Mouse (Mus musculus): ENCODE data around the gene Cdca7l. TPM values are rescaled to one million over a fixed set of nuclear protein-coding genes. Genes with fewer than 3 reads are reported as not detected.

The Cdca7l gene
- total RNA-seq, 2 experiments from 2014 or later: 52.3 to 143 TPM

DNA sequence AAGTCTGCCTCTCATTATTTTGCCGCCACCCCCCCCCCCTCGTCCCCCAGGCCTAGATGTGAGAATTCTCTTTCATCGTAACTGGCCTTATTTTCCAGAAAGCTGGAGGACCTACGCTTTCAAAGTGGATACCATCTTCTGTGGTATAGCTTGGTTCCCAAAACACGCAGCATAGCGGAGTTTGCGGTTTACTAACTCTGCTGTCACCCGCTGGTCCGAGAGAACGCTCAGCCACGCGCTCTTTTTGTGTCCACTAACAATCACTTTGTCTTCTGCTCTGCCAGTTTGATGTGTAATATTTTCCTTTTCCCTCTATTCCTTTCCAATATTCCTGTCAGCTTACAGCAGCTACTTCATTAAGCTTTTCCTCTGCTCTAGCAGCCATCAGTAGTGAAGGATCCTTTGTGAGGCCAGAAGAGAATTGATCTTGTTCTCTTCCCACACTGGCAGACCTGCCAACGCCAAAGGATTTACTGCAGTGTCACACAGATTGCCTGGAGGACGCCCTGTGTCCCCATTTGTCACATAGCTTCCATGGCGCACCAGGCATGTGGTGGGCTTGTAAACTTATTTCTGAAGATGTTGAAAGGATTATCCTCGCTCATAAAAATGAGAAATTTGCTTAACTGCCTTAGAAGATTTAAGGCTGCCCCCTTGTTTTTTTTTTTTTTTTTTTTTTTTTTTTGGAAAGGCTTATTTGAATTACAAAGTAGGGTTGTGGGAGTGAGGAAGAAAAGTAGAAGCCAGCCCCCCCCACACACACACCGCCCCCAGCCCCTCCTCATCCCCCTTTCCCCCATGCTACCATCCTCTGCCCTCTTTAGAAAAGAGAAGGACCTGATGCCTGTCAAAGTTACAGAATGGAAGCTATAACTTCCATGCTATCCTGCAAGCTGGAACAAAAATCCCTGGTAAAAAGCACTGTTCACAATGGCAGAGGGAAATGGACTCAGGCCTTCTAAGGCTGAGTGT lies 4.6 kb downstream of the Cdca7l start:
- no peak for ATAC-seq (replicated peaks; ENCODE audit: low FRiP score, low TSS enrichment, poor library complexity, severe bottlenecking)

DNA sequence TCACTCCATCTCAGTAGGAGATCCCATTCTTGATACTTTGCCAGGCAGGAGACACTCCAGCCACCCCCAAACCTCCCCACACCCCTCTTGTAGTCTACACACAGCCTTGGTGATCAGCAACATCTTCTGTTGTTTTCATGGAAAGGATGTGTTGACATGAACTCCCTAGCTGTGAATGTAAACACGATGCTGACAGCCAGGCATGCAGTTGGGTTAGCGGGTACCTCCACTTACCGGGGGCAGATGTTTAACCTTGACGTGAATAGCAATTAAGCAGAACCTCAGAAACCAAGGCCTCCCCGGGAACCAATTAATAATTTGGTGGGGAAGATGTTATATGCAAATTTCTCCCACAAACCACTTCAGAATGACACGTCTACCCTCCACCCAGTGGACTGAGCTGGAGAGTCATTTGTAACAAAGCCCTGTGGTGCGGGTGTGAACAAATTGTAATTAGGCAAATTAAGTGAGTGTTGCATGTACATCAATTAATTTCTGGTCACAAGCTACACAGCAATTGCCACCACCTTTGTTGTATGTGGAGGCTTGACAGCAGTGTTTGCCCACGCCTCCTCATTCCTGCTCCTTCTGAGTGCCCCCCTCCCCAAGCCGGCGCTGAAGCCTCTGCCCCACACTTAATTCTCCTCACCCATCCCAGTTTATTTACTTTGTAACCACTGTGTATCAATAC lies 5.4 kb downstream of the Cdca7l start:
- no peak for ATAC-seq (replicated peaks; ENCODE audit: low FRiP score, low TSS enrichment, poor library complexity, severe bottlenecking)

- no peak for ATAC-seq (replicated peaks; ENCODE audit: low FRiP score, low TSS enrichment, poor library complexity, severe bottlenecking)
These were observed 6.0 kb downstream of the Cdca7l start for GRCm38 (mm10) chr12:117810074-117810473.

- ATAC-seq (replicated peaks; ENCODE audit: low FRiP score, low TSS enrichment, poor library complexity, severe bottlenecking): peak; percentile 70; the same call in 1 of the 2 replicates
These were observed 16.2 kb downstream of the Cdca7l start for GRCm38 (mm10) chr12:117820138-117820858.

DNA sequence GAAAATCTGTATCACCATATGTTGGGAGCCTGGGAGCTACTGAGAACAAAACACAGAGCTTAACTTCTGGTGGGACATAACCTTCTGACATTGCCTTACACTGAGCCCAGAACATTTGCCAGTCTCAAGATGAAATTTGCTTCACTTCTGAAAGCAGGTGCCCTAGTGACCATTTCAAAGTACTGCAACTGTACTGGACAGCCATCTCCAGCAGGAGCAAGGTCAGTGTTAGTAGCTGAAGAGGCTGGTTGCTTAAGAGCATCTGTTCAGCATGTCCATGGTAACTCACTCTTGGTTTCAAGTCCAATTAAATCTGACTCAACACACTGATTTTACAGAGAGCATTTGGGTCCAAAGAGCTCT lies 16.8 kb downstream of the Cdca7l start:
- ATAC-seq (replicated peaks; ENCODE audit: low FRiP score, low TSS enrichment, poor library complexity, severe bottlenecking): peak; percentile 93

- no peak for ATAC-seq (replicated peaks; ENCODE audit: low FRiP score, low TSS enrichment, poor library complexity, severe bottlenecking)
These were observed 17.3 kb downstream of the Cdca7l start for GRCm38 (mm10) chr12:117821394-117821793.

DNA sequence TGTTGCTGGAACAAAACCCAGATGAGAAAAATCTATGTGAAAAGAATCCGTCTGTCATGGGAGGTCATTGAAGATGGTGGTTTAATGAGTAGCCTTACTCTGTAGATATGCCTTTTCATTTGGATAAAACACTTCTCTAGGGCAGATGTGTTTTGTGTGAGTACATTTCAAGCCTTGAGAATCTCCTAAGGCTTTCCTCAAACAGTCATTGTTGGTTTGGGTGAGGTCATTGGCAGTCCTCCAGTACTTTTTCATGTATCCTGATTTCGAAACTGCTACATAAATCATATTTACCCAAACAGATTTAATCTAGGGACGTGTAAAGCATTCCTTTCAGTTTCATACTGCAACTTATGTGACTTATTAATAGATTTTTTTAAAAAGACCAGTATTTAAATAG lies 24.3 kb downstream of the Cdca7l start:
- ATAC-seq (replicated peaks; ENCODE audit: low FRiP score, low TSS enrichment, poor library complexity, severe bottlenecking): no peak

- no peak for ATAC-seq (replicated peaks; ENCODE audit: low FRiP score, low TSS enrichment, poor library complexity, severe bottlenecking)
These were observed 27.4 kb downstream of the Cdca7l start for GRCm38 (mm10) chr12:117831351-117831961.

- ATAC-seq (replicated peaks; ENCODE audit: low FRiP score, low TSS enrichment, poor library complexity, severe bottlenecking): no peak
These were observed 28.1 kb downstream of the Cdca7l start for GRCm38 (mm10) chr12:117832190-117832589.

GRCm38 (mm10) chr12:117834652-117835051 lies 30.6 kb downstream of the Cdca7l start:
- 0 out of 2 replicates have a peak, but pooled peaks have one; percentile 64 for ATAC-seq (replicated peaks; ENCODE audit: low FRiP score, low TSS enrichment, poor library complexity, severe bottlenecking)

DNA sequence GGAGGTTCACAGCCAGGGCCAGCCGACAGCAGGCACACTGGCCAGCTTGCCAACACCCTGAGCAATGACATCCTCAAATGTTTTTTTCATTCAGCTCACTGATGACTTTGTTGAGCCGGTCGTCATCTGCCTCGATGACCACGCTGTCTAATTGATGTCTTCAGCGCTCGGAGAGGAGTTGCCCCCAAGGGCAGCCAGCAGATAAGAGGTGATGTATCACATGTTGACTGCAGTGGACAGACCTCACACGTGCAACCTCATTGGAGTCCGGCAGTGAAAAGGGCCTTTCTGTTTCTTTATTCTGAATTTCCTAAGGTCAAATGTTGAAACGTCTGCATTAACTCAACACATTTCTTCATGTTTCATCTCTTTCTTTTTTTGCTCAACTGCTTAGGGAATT lies 31.3 kb downstream of the Cdca7l start:
- ATAC-seq (replicated peaks; ENCODE audit: low FRiP score, low TSS enrichment, poor library complexity, severe bottlenecking): no peak

- ATAC-seq (replicated peaks; ENCODE audit: low FRiP score, low TSS enrichment, poor library complexity, severe bottlenecking): no peak
These were observed 33.3 kb downstream of the Cdca7l start for GRCm38 (mm10) chr12:117837376-117837775.

DNA sequence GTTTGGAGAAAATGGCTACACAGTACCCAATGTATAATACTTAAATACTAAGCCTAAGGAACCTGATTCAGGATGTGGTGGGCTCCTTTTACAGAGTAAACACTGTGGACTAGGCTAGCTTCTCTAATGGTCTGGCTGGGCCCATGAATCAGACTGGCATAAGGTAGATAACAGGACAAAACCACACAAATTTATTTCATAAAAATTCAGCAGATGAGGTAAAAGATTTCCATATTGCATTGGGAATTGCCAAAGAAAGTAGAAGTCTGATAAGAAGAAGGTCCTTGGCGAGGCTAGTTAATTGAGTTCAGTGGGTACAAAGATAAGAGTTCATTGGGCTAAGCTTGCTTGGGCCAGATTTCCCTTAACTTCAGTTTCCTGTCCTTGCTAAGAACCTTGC lies 36.6 kb downstream of the Cdca7l start:
- ATAC-seq (replicated peaks; ENCODE audit: low FRiP score, low TSS enrichment, poor library complexity, severe bottlenecking): no peak

GRCm38 (mm10) chr12:117842676-117843075 lies 38.6 kb downstream of the Cdca7l start:
- no peak for ATAC-seq (replicated peaks; ENCODE audit: low FRiP score, low TSS enrichment, poor library complexity, severe bottlenecking)

- ATAC-seq (replicated peaks; ENCODE audit: low FRiP score, low TSS enrichment, poor library complexity, severe bottlenecking): peak; percentile 85
These were observed 39.4 kb downstream of the Cdca7l start for GRCm38 (mm10) chr12:117843302-117844074.

GRCm38 (mm10) chr12:117844075-117844408 lies 40.0 kb downstream of the Cdca7l start:
- no peak for ATAC-seq (replicated peaks; ENCODE audit: low FRiP score, low TSS enrichment, poor library complexity, severe bottlenecking)

DNA sequence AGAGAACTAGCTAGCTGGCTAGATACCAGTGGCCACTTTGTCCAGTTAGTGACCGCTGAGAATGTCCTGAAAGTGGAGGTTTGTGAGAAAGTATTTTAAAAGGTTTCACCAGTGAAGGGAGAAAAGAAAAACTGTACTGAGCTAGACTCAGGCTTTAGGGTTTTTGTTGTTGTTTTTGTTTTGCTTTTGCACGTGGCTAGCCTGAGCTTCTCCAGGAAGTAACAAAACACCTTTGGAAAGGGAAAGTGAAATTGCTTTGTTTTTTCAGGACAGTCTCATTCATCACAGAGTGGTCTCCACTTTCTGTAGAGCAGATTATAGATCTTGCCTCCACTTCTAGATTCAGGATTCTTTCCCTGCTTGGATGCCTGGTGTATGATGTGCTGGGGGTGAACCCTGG lies 40.8 kb downstream of the Cdca7l start:
- no peak for ATAC-seq (replicated peaks; ENCODE audit: low FRiP score, low TSS enrichment, poor library complexity, severe bottlenecking)

DNA sequence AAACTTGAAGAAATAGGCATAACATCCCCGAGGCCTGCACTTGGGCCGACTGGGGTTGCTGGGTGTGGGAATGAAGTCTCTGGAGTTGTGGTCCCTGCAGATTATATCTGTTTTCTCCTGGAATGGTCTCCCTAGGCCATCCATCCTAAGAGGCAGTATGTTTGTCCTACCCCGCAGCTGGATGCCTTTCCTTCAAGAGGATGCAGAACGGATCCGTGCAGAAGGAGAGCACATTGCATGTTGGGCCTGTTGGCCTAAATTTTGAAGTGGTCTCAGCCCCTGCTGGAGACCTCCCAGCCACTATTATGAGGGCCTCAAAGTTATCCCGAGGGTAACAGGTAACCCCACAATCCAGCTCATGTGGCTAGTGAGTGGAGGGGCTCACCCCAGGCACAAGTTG lies 44.5 kb downstream of the Cdca7l start:
- no peak for ATAC-seq (replicated peaks; ENCODE audit: low FRiP score, low TSS enrichment, poor library complexity, severe bottlenecking)

DNA sequence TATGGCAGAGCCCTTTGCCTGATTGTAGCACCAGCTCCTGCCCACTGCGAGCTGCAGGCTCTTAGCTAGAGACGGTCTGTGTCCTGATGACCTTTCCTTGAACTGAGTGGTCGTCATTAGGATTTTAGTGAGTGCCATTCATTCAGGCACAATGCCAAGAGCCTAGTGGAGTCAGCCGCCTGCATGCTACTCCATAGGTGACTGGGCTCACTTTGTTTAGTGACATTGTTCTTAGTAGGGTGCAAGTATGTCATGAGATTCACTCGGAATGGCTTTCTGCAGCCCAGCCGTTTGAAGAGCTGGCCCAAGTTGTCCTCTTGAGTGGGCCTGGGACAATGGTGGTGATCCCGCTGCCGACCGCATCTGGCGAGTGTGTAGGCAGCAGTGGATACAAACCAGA lies 46.4 kb downstream of the Cdca7l start:
- ATAC-seq (replicated peaks; ENCODE audit: low FRiP score, low TSS enrichment, poor library complexity, severe bottlenecking): no peak

Measured in megakaryocyte-erythroid progenitor cell, adult 5-6 weeks (primary cell).